Mouse (Mus musculus) cortical plate, adult 2 months (tissue): ENCODE results near the gene Gcc1.

Source experiments
- CTCF ChIP-seq: fragments of 200-500 bp; IDR thresholded peaks from 2 replicates; pipeline ENCODE4 v1.5.1; 2011; ENCODE audit warnings: mild to moderate bottlenecking, control low read depth, low read length; ENCODE audit not compliant: insufficient read depth; ENCODE audit errors: extremely low read depth
- POLR2A ChIP-seq: fragments of 200-500 bp; IDR thresholded peaks from 2 replicates; pipeline ENCODE4 v1.6.1; 2011; ENCODE audit warnings: mild to moderate bottlenecking, low read length, control low read depth; ENCODE audit not compliant: insufficient read depth; ENCODE audit errors: extremely low read depth

DNA sequence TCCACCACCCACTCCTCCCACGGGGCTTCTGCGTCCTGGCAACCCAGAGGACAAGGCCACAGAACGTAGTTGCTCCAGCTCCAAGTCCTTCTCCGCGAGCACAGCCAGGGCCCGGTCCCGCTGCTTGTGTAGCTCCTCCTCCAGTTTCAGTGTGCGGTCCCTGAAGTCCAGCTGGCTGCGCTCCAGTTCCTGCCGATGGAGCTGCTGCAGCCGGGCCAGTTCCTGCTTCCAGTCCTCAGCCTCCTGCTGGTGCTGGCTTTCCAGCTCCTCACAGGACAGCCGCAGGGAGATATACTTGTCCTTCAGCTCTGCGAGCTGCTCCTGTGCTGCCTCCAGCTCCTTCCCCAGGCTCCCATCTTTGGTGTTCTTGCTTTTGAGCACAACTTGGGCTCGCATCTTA lies 9.7 kb downstream of the Gcc1 start:
- TF ChIP-seq CTCF (no peak), POLR2A (no peak)
